Mouse (Mus musculus): Measurements from ENCODE around the gene Fam83c.
"Not testable (repeated sequence)": the region's sequence is repeated elsewhere in the genome, so short reads cannot be mapped to it uniquely, and the experiment has no call there.

Fam83c gene

GRCm38 (mm10) chr2:155834732-155835131 lies at the start of gene Fam83c:
Fam83c (minus strand) TSS chr2:155834854.
- no peak for DNase-seq (ENCODE audit: extremely low spot score, low read depth, low spot score)

- no peak for DNase-seq (ENCODE audit: extremely low spot score, low read depth, low spot score)
Observed at GRCm38 (mm10) chr2:155882087-155882486, 47.4 kb upstream of the Fam83c start.

GRCm38 (mm10) chr2:155878964-155879876 lies 44.6 kb upstream of the Fam83c start:
- DNase-seq (ENCODE audit: extremely low spot score, low read depth, low spot score): no peak

GRCm38 (mm10) chr2:155873636-155874035 lies 39.0 kb upstream of the Fam83c start:
- DNase-seq (ENCODE audit: extremely low spot score, low read depth, low spot score): no peak

DNA sequence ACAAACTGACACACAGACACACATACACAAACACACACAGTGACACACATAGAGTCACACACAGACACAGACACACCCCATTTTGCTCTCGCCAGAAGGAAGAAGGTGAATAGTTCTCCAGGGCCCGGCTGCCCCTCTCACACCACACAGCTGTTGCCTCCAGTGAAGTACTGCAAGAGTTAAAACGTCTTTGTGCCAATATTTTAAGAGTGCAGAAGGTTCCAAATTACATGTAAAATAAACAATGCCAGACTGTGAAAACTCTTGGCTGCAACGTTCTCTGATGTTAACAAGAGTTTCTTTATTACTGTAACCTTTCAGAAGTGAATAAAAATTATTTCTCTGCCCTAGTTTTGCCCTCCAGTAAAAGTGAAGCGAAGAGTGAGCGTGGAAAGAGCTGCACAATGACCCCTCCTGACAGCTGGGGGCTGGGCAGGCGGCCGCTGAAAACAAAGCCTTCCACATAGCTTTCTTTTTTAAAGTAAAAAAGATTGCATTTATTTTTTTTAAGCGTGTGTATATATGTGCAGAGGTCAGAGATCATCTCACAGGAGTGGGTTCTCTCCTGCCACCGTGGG lies 38.4 kb upstream of the Fam83c start:
- no peak for DNase-seq (ENCODE audit: extremely low spot score, low read depth, low spot score)

- no peak for DNase-seq (ENCODE audit: extremely low spot score, low read depth, low spot score)
Observed at GRCm38 (mm10) chr2:155872486-155872885, 37.8 kb upstream of the Fam83c start.

GRCm38 (mm10) chr2:155869772-155870171 lies 35.1 kb upstream of the Fam83c start:
- no peak for DNase-seq (ENCODE audit: extremely low spot score, low read depth, low spot score)

DNA sequence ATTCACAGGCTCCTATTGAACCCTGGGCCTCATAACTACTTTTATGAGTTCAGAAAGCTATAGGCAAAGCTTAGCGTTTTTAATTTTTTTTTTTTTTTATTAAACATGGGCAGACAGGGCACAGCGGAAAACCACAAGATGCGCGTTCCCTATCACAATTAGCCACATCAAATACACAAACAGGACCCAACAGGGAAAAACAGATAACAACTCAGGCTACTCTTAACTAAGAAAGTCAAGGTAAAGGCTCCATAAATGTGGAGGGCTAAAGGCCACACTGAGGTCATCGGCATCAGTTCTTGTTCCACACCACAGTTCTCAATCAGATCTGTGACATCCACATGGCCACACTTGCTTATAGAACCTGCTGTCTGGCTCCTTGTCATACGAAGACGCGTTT lies 33.7 kb upstream of the Fam83c start:
- DNase-seq (ENCODE audit: extremely low spot score, low read depth, low spot score): no peak

GRCm38 (mm10) chr2:155863301-155863867 lies 28.7 kb upstream of the Fam83c start:
- DNase-seq (ENCODE audit: extremely low spot score, low read depth, low spot score): peak; percentile 35

DNA sequence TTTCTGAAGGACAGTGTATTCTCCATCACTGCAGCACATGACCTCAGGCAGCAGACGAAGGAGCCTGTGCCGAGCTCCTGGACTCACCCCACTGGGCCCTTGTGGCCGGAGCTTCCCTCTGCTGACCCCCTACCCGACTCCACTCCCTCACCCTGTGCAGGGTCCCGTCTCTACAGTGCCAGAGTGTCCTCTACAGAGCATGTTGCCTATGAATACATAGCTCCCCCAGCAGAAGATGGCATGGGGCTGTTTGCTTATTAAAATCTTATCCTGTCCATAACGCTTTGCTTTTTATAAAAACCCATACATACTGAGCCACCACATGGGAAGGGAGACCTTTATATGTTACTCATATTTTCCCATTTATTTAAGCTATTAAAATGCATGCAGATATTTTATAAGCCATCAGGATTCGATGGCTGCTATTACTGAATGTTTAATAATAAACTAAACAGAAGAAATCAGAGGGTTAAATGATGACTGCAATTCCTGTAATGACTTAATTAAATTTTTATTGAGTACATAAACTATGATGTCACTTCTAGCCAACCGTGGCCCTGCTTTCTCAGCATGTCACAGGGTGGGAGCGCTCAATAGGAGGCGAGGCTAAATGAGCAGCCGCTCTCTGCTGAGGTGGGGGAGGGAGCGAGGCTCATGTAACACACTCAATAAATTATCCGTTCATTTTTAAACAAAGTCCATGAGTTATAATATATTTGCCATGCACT lies 28.1 kb upstream of the Fam83c start:
- peak; percentile 69 for DNase-seq (ENCODE audit: extremely low spot score, low read depth, low spot score)

DNA sequence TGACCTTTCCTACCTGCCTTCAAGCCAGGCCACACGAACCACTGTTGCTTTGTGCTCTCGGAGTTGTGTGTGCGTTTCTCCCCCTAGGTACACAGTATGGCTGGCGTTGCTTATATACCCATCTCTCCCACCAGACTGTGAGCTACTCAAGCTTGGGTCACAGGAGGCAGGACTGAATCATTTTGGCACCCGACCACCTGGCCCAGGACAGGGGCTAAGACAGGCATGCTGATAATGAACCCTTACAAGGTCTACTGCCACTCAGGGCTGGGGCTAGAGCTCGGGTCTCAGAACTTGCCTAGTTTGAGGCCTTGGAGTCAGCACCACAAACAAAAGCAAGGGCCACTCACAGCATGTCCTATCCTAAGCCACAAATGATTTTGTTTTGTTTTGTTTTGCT lies 26.9 kb upstream of the Fam83c start:
- no peak for DNase-seq (ENCODE audit: extremely low spot score, low read depth, low spot score)

GRCm38 (mm10) chr2:155860102-155860501 lies 25.4 kb upstream of the Fam83c start:
- no peak for DNase-seq (ENCODE audit: extremely low spot score, low read depth, low spot score)

DNA sequence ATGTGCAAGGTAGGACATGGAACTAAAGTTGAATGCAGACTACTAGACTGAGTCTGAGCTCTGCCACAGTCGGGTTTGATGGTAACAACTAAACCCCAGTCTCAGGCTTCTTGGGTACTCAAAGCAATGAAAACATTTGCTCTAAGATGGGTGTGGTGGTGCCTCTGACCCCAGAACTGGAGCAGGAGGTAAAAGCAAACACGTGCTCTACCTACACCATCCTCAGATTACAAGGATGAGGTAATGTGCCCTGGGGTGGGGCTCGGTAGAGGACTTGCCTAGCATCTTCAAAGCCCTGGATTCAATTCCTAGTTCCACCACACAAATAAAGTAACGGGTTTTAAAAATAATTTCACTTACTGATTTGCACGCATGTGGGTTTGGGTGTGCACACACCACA lies 17.9 kb upstream of the Fam83c start:
- DNase-seq (ENCODE audit: extremely low spot score, low read depth, low spot score): no peak

GRCm38 (mm10) chr2:155850120-155850519 lies 15.5 kb upstream of the Fam83c start:
- DNase-seq (ENCODE audit: extremely low spot score, low read depth, low spot score): no peak

GRCm38 (mm10) chr2:155849464-155849863 lies 14.8 kb upstream of the Fam83c start:
- DNase-seq (ENCODE audit: extremely low spot score, low read depth, low spot score): no peak

GRCm38 (mm10) chr2:155848291-155848690 lies 13.6 kb upstream of the Fam83c start:
- DNase-seq (ENCODE audit: extremely low spot score, low read depth, low spot score): peak; percentile 76

DNA sequence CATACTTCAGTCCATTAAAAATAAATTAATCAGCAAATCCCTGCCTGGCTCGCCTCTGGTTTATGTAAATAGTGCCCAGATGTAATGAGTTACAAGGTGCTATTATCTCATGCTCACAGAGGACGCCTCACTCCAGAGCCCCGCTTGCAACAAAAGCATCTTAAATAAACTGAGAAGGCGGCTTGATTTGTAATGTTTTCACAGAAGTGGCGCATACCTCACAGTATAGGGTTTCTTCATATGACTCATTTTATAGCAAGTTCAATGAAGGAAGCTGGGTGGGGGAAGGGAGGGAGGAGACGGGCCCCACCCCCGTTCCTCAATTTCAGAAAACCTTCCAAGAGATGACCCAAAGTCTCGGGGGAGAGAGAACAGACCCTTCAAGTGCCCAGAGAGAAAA lies 12.3 kb upstream of the Fam83c start:
- no peak for DNase-seq (ENCODE audit: extremely low spot score, low read depth, low spot score)

GRCm38 (mm10) chr2:155838961-155839360 lies 4.3 kb upstream of the Fam83c start:
- DNase-seq (ENCODE audit: extremely low spot score, low read depth, low spot score): no peak

GRCm38 (mm10) chr2:155837961-155838360 lies 3.3 kb upstream of the Fam83c start:
- no peak for DNase-seq (ENCODE audit: extremely low spot score, low read depth, low spot score)

- DNase-seq (ENCODE audit: extremely low spot score, low read depth, low spot score): not testable (repeated sequence)
Observed at GRCm38 (mm10) chr2:155832087-155832486, 2.6 kb downstream of the Fam83c start.

DNA sequence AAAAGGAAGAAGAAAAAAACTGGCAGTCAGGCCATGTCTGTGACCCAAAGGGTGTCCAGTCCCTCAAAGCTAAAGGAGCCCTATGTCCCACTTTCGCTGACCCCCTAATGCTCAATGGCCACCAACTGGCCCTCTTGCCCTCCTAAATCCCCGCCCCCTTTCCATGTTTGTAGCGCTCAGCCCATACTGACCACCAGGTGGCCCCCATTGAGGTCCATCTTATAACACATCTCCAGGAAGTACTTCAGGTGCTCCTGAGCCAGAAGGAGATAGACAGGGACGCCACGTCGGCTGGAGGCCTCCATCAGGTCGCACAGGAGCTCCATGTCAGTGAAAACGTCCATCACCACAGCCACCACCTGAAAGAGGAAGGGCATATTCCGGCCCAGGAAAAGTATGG lies 3.4 kb downstream of the Fam83c start:
- DNase-seq (ENCODE audit: extremely low spot score, low read depth, low spot score): no peak
